Mouse (Mus musculus) right cerebral cortex, postnatal 25 days (tissue): Measurements from ENCODE around the gene Rhot1.
A peak's percentile ranks its signal among the peaks of the same experiment; 100 is the strongest.
"Not testable (repeated sequence)": the region's sequence is repeated elsewhere in the genome, so short reads cannot be mapped to it uniquely, and the experiment has no call there.

Experiments
- DNase-seq: peaks from one replicate; pipeline ENCODE4 v3.0.0; 2022

Gene Rhot1

DNA sequence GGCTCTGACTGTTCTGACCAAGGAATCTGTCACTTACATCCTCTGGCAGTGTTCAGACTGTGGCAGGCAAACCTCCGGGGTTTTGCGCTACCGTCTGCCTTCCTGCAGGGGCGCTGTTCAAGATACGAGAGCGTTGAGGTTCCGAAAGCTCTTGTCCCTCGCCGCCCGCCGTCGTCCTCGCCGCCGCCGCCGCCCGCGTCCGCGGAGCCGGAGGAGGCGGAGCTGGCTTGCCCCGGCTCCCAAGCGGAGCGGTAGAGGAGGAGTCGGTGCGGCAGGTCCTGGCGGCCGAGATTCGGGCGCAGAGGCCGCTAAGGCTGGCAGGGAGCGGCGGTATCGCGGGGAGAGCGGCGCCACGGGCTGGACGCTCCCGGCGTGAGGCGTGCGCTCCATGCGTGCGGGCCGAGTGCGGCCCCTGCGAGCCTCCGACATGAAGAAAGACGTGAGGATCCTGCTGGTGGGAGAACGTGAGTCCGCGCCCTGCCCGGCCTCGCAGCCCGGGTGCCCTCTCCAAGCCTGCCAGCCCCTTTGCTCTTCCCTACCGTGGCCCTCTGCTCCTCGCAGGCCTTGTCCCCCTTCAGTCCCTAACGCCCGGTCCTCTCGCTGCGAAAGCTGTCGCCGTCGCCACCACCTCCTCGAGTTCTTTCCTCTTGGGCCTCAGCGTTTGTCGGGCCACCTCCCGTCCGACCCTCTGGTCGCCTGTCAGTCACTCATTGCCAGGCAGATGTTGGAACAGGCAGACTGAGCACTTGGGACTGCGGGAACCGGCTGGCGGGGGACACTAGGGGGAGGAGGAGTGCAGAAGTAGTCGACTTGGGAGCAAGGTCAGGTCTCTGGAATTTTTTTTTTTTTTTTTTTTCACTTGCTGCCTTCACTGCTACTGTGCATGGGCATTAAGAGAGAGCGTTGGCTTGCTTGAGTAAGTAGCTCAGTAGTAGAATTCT, at the start of gene Rhot1:
Gene Rhot1 (plus strand): TSS at position 160 of the 941 bp plus-strand sequence.
- DNase-seq = peak; percentile 96

DNA sequence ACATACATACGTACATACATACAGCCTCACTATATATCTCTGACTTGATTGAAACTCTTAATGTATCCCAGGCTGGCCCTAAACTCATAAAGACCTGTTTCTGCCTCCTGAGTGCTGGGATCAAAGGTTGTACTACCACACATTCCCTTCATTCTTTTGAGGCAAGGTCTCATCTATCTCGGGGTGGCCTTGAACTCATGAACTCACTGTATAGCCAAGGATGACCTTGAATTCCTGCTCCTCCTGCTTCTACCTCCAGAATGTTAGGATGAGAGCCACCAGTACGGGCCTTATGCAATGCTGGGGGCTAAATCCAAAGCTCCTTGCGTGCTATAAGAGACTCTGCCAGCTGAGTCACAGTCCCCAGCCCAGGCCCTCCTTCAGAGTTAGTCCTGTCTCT, 47.8 kb upstream of the Rhot1 start:
- DNase-seq = no peak

DNA sequence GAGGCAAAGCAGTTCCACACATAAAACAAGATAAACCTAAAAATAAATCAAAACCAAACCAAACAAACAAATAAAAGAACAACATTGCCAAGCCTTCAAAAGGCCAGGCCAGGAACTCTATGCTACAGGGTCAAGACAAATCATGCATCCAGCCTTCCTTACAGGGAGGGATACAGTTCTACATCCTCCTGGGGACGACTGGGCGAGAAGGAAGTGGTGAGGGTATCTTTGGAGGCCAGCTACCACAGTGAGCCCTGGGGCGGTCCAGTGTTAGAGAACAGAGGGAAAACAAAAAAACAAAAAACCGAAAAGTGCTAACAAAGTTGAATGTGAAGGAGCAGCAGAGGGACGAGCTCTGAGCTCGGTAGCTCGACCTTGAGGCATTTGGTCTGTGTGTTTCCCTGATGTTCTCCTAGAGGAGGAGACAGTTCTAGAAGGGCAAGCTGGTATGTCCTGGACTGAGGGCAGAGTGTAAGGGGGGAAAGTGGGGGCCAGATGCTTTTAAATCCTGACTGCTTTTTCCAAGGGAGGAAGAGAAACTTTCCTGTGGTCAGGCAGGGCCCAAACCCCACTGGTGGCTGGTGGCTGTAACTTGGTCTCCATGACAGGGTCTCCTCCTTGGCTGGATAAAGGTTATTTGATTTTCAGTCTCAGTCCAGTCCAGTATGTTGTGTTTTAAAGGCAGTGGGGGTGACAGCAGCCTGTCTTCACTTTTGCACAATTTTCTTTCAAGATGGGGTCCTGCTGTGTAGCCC, 45.3 kb upstream of the Rhot1 start:
- DNase-seq = no peak

DNA sequence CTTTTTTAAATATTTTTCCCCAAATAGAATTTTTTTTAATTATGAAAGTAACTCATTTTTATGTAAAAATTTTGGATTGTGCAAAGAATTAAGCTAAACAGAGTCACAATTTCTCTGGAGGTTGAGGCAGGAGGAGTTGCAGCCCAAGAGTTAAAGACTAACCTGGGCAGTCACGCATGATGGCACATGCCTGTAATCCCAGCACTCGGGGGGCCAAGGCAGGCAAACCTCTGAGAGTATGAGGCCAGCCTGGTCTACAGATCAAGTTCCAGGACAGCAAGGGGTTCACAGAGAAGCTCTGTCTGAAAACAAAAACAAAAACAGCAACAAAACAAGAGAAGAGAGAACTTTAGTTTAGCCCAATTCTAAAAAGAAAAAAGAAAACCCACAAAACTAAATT, 44.6 kb upstream of the Rhot1 start:
- no peak for DNase-seq

DNA sequence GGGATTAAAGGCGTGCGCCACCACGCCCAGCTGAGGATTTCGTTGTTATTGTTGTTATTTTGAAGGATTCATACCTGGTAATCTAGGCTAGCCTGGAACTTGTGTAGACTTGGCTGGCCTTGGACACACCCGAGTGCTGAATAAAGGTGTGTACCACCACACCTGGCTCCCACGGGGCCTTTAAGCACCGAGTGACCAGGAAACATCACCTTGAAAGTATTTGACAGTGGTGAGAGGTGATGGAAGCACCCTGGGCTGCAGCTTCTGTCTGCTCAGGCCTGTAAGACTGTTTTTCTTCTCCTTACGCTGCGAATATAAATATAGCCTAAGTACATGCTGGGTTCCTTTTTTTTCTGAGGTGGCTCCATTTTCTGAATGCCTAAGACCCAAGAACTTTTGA, 40.7 kb upstream of the Rhot1 start:
- no peak for DNase-seq

DNA sequence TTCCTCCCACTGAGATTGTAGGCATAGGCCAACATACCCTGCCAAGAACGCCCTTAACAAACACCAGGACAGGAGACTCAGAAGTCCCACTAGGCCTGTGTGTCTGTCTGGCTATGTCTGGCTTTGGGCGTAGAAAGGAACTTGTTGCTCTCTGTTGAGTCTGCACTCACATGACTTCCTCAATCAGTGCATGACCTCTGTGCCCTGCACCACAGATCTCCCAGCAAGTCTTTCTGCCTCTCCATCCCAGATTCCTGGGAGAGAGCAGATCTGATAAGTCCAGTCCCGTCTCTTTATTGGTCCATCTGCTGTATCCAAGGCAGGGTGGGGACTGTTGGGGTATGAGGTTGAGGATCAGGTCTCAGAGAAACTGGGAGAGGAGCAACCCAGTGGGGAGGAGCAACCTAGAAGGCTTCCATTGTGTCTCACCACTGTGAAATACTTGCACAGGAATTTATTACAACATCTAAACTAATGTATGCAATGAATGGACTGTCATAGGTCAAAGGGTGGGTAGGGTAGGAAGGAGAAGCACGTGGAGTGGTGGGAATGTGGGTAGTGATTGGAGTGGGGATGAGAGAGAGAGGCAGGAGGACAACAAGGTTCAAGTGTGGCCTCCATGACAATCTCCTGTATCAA, 40.1 kb upstream of the Rhot1 start:
- no peak for DNase-seq

DNA sequence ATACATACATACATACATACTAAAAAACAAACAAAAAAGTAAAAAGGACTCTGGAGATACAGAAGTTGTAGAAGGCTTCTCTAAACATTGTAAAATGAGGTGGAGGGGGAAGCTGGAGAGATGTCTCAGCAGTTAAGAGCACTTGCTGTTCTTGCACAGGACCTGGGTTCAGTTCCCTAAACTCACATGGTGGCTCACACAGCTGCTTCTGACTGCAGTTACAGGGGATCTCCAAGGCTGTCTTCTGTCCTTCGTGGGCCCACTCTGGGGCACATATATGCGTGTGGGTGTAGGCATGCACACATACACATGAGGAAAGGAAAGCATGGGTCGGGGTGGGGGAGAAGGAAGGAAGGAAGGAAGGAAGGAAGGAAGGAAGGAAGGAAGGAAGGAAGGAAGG, 39.2 kb upstream of the Rhot1 start:
- DNase-seq = no peak

DNA sequence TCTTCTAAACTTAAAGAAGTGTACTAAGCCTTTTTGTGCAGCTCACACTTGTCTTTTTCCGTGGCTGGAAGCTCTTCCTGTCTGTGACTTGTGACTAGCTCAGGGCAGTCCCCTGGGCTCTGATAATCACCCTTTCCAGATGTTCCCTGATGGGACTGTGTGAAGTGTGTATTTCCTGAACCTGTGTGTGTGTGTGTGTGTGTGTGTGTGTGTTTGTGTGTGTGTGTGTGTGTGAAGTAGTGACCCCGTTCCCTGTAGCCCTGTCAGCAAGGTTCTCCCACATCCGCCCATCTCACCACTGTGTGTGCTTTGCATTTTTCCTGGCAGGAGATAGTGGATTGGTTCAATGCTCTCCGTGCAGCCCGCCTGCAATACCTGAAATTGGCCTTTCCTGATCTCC, 38.5 kb upstream of the Rhot1 start:
- DNase-seq = no peak

DNA sequence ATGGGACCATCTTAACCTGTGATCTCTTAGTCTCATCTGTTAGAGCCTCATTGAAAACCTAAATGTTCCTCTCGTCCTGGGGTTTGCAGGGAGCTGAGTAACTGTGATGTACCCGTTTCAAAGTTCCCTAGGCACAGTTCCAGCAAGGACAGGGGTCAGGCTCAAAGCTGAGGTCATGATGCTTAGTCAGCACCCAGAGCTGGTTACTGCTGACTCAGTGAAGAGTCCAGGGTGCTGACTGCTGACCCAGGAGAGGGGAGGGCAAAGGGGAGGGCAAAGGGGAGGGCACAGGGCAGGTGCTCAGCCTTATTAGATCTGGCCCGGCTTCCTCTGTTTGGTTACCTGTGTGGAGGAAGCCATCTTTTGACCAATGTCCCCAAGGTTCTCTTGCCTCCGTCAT, 36.9 kb upstream of the Rhot1 start:
- no peak for DNase-seq

DNA sequence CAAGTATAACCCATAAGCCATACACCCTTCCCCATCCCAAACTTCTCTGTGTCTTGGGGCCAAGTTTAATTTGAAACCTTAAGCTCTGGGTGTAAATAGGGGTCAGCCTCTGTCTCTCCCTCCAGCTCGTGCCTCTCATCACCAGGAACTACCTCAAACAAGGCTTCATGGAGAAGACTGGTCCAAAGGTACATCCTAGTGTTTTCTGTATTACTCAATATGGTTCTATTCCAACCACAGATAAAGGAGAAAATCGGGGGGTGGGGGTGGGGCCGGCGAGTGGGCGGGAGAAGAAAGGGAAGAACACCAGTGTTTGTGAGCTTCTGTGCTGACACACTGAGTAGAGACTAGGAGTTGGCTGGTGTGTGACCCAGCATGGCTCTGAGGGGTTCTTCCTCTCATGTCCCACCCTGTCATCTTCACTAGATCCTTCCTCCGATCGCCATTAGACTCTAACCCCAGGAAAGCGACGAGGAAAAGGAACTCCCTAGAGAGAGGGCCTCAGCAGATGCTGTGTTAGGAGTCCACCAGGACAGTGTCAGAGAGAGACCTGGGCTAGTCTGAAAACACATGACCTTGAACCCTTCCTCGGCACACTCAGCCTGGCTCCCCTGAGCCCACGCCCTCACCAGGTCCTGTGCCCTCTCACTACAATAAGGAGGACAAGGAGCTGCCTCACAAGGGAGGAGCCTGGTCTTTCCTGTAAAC, 34.7 kb upstream of the Rhot1 start:
- no peak for DNase-seq

DNA sequence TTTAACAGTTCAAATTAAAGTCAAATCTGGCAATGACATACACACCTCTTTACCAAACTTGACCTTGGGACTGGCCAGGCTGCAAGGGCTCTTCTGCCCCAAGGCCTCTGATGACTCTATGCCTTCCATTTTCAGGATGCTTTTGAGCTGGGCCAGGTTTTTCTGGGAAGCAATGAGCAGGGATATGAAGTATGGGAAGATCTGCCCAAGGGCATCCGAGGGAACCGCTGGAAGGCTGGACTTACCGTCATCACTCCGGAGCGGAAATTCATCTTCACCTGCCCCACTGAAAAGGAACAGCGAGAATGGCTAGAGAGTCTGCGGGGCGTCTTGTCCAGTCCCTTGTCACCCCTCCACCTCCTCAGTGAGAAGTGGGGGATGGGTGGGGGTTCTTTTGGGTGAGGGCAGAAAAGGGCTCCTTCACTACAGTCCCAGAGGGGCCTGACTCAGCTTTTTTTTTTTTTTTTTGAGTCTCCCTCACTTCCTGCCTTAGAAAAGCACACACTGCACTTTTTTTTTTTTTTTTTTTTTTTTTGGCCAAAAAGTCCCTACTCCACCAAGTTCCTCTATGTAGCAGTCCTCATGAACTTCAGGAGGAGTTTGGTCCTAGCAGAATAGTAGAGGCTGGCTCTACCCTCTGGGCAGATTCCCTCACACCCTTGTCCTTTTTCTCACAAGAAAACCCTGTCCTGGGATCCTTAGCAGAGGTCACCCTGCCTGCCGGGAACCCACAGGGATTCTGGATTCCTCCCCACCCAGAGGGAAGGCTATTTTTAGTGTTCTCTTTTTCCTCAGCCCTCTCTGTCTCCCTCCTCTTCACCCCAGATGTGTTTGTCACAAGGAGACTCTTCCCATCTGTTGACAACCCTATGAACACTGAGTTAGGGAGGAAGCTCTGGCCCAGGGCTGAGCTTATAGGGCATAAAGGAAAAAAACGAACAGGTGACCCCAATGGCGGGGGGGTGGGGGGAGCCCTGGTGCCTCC, 31.6 kb upstream of the Rhot1 start:
- DNase-seq = no peak

DNA sequence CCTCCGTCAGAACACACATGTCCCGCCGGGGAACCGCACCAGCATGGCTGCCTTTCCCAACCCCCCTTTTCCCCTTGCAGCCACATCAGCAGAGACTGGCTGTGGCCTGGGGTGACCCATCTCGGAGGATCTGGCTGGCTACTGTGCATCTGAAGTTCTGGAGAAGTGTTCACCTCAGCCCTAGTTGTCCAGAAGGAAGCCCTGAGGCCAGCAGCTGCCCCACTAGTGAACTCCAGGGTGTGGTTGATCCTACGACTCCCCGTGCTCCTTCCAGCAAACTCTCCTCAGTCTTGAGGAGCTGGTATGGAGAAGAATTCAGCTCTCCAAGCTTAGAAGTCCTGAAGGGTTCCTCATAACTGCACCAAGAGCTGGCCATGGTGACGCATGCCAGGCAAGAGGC, 30.5 kb upstream of the Rhot1 start:
- no peak for DNase-seq

DNA sequence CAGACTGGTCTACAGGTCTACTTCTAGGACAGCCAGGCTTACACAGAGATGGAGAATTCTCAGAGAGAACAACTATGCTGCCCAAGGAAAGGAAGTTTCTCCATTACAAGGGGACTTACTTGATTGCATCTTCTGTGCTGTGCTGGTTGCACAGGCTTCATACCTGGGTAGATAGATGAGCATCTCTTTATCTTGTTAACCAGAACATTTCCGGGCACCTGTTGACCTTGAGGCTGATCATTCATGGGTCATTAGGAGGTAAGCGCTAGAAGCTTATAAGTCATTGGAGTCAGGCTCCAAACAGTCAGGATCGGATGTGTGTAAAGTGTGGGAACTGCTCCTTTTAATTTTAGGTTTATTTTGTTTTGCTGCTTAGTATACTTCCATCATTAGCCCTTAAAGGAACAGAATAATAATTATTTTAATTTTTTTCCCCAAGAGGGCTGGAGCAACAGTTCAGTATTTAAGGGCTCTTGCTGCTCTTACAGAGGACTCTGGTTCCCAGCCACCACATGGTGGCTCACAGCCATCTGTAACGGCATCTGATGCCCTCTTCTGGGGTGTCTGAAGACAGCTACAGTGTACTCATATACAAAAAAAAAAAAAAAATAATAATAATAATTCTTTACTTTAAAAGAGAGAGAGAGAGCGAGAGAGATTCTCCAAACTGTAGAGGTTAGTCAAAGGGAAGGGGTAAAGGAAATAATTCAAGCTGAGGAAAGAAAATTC, 27.6 kb upstream of the Rhot1 start:
- no peak for DNase-seq

DNA sequence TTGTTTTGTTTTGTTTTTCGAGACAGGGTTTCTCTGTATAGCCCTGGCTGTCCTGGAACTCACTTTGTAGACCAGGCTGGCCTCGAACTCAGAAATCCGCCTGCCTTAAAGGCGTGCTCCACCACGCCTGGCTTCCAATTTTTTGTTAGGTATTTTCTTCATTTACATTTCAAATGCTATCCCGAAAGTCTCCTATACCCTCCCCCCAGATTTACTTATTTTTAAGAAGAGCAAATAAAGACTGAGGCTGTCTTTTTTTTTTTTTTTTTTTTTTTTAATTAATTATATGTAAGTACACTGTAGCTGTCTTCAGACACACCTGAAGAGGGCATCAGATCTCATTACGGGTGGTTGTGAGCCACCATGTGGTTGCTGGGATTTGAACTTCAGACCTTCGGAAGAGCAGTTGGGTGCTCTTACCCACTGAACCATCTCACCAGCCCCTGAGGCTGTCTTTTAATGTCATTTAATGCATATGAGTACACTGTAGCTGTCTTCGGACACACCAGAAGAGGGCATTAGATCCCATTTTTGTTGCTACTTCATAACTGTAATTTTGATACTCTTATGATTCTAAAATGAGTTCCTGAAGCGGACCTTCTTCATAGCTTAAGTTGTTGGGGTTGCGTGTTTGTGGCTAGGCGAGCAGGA, 25.6 kb upstream of the Rhot1 start:
- not testable (repeated sequence) for DNase-seq

DNA sequence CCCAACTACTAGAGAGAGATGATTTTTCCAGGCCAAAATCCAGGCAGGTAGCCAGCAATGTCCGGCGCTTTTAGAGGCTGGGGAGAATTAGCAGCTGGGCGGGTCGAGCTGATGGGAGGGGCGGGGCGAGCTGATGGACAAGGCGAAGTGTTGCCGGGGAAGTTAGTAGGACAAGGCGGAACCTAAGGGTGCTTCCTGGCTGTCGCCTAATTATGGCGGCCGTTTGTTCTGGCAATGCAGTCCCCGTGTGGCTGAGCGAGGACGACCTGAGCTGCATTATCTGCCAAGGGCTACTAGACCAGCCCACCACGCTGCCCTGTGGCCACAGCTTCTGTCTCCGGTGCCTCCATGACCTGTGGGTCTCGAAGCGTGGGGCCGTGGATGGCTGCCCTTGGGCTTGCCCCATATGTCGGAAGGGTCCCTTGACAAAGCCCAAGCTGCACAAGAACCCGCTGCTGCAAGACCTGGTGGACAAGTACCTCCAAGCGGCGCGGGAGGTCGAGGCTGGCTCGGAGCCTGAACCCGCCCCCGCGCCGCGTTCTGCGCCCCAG, 25.0 kb upstream of the Rhot1 start, which contains the start of gene Rnf135:
Gene Rnf135 (plus strand): TSS at position 147 of the 551 bp plus-strand sequence.
- peak; percentile 74 for DNase-seq

DNA sequence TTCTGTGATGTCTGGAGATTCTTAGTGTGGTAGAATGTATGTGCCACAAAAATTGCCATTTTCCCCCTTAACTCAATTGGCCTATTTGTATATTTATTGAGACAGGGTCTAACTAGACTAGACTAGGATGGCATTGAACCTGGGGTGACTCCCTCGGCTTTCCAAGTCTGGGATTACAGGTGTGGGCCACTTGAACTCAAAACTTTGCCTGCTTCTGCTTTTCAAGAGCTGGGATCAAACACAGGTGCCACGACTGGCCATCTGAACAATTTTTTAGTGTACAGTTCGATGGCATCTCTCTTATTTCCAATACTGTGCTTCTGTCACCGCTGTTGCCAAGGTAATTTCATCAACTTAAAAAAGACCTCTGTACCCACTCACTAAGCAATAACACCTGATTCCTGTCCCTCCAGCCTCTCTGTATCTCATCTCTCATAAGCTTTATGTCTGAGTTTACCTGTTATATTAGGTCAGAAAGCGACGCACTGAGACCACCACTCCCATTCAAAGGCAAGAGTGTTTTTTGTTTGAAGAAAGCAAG, 24.2 kb upstream of the Rhot1 start:
- no peak for DNase-seq

DNA sequence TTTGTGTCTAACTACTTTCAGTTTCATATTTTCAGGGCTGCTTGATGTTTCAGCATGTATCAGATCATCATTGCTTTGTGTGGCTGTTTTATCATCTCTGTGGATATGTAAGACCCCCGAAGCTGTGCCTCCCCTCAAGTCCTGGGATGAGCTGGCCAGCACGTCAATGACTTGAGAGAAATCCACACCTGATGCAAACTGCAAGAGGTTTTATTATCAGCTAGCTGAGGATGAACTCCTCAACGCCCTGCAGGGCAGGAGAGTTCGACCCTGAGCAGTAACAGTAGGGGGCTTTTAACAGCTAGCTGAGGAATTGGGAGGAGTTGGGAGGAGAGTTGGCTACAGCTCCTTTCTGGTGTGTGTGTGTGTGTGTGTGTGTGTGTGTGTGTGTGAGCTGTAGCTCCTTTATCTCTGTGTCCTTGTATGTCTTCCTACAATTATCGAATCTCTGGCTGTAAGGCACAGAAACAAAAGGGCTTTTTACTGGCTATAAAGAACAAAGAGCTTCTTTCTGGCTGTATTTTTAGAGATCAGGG, 23.3 kb upstream of the Rhot1 start:
- DNase-seq = not testable (repeated sequence)

DNA sequence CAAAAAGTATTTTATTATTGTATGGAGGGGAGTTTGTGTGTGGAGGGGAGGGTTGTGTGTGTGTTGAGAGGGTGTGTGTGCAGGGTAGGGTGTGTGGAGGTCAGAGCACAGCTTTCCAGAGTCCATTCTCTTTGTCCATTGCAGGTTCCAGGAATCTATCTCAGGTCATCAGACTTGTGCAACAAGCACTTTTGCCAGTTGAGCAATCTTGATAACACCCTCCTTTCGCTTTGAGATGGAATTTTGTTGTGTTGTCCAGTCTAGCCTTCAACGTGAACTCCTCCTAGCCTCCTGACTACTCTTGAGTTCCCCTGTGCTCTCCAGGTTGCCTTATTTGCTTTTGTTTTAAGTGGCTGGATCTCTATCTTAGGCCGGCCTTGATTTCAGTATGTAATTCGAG, 18.5 kb upstream of the Rhot1 start:
- no peak for DNase-seq

DNA sequence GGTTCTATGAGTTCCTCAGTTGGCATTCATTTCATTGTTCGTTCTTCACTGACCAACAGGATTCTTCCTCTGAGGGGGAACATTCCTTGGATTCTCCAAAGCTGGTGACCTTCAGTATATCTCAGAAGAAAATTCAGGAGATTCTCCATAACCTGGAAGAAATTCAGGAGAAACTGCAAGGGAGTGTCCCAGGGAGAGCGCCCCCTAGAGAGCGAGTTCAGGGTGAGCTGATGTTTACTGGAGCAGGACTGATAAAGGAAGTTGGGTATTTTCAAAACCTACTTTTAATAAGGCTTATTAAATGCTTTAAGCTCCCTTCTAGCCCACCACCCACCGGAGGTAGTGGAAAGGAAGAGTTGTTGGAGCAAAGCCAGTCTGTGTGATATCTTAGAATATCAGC, 15.0 kb upstream of the Rhot1 start:
- DNase-seq = no peak
